Mouse (Mus musculus): ENCODE data around the gene Larp4.

- no peak for TF ChIP-seq NELFE (IDR thresholded peaks at IDR 0.05; ENCODE audit: low read depth, low read length)
- no peak for TF ChIP-seq MXI1 (IDR thresholded peaks at IDR 0.05; ENCODE audit: low read depth, low read length)
Observed at GRCm38 (mm10) chr15:99999390-99999789, 29.5 kb downstream of the Larp4 start.

All from MEL (cell line).